Mouse (Mus musculus): ENCODE measurements around the gene Spdef.

DNA sequence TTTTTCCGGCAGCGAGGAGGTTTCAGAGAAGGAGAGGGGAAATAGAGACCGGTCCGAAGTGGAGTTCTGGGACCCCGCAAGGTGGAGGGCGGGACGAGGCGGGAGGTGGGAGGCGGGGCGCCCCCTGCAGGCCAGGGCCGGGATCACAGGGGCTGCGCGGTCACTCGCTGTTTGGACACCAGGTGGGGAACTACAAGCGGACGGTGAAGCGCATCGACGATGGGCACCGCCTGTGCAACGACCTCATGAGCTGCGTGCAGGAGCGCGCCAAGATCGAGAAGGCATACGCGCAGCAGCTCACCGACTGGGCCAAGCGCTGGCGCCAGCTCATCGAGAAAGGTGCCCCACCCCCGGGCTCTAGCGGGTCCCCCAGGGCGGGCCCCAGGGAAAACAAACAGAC, 26.2 kb downstream of the Spdef start:
- TF ChIP-seq ZNF384 (IDR thresholded peaks at IDR 0.05; ENCODE audit: low read depth, low read length) (no peak), HCFC1 (IDR thresholded peaks at IDR 0.05; ENCODE audit: borderline replicate concordance, insufficient read depth, low read length) (no peak)

Data from ES-E14 (cell line).